Comparison of ENCODE assay signal across 9 mouse cellular contexts in genomic region chr11:11113576-11114233, GRCm38 (mm10). TPM values are rescaled to one million over a fixed set of nuclear protein-coding genes. Genes with fewer than 3 reads are reported as not detected.
DNase-seq lines count a peak whose midpoint lies in the region; ATAC-seq and TF ChIP-seq lines count a peak whose summit lies in the region.
"Had no signal": no experiment of that assay in that cellular context is flagged by ENCODE, and none has a peak within 500 bp of the region (broad histone marks: within the 10 kb centered on the region; RNA-seq: fewer than 3 reads in every experiment).

Vwc2 (plus strand) TSS chr11:11114223.

- H3K27ac ChIP-seq in gastrocnemius, adult 2 months = no peak within 1 kb of the TSS
- H3K27ac ChIP-seq in ES-Bruce4 (ENCODE audit: insufficient read depth, low read length) = no peak within 1 kb of the TSS
- no peak within 1 kb of the TSS for H3K27ac ChIP-seq in forebrain, embryonic 15.5 days (replicated peaks)
- no peak within 1 kb of the TSS for H3K27ac ChIP-seq in neural tube, embryonic 13.5 days (replicated peaks)

- DNase-seq in gastrocnemius, adult 2 months = peak; percentile 25
- DNase-seq in gastrocnemius, postnatal 25 days = no peak
- peak; percentile 38 to 49 for DNase-seq in layer of hippocampus, postnatal 36 days
- DNase-seq in spleen, postnatal 10 days (ENCODE audit: low spot score in 2 of 2) = no peak
- DNase-seq in adrenal gland, postnatal 4 days (ENCODE audit: low spot score in 2 of 2) = no peak

- under 1% methylated on average over 28 of the region's 28 CpGs for WGBS in forebrain, embryonic 15.5 days
- under 1% methylated on average over 28 of the region's 28 CpGs for WGBS in neural tube, embryonic 13.5 days

- peak within 1 kb of the TSS; percentile 89 for H3K4me2 ChIP-seq in forebrain, embryonic 15.5 days (replicated peaks)
- H3K4me2 ChIP-seq in neural tube, embryonic 13.5 days = peak within 1 kb of the TSS; percentile 96

- no peak for TF ChIP-seq POLR2A in ES-Bruce4 (IDR thresholded peaks at IDR 0.05; ENCODE audit: insufficient read depth, low read length)

- H3K9ac ChIP-seq in ES-Bruce4 (ENCODE audit: low read depth, poor library complexity, severe bottlenecking) = peak within 1 kb of the TSS; percentile 2; the same call in 1 of the 2 replicates
- peak within 1 kb of the TSS; percentile 54 for H3K9ac ChIP-seq in forebrain, embryonic 15.5 days (replicated peaks)
- H3K9ac ChIP-seq in neural tube, embryonic 13.5 days = peak within 1 kb of the TSS; percentile 72

- H3K4me1 ChIP-seq in ES-Bruce4 (ENCODE audit: control insufficient read depth, insufficient read depth, low read length) = no peaks in the 10 kb centered on the region
- peaks cover 35% of the 10 kb centered on the region for H3K4me1 ChIP-seq in forebrain, embryonic 15.5 days
- H3K4me1 ChIP-seq in neural tube, embryonic 13.5 days (replicated peaks) = peaks cover 35% of the 10 kb centered on the region

- intact Hi-C loops in gastrocnemius, adult 2 months (cut with DNase I) = no loop called here

- no peaks in the 10 kb centered on the region for H3K36me3 ChIP-seq in ES-Bruce4 (ENCODE audit: control insufficient read depth, insufficient read depth, low read length, poor library complexity, severe bottlenecking)
- no peaks in the 10 kb centered on the region for H3K36me3 ChIP-seq in forebrain, embryonic 15.5 days
- no peaks in the 10 kb centered on the region for H3K36me3 ChIP-seq in neural tube, embryonic 13.5 days

- peaks cover 36% of the 10 kb centered on the region for H3K27me3 ChIP-seq in ES-Bruce4 (ENCODE audit: control insufficient read depth, insufficient read depth, low read length, poor library complexity, severe bottlenecking)
- H3K27me3 ChIP-seq in forebrain, embryonic 15.5 days = peaks cover 64% of the 10 kb centered on the region
- H3K27me3 ChIP-seq in neural tube, embryonic 13.5 days = peaks cover 72% of the 10 kb centered on the region

- TF ChIP-seq CTCF in gastrocnemius, adult 2 months (IDR thresholded peaks at IDR 0.05) = no peak
- no peak for TF ChIP-seq CTCF in ES-Bruce4 (IDR thresholded peaks at IDR 0.05; ENCODE audit: low read depth, low read length)

- peak; percentile 79 for ATAC-seq in forebrain, embryonic 15.5 days (replicated peaks)
- peak; percentile 51 for ATAC-seq in neural tube, embryonic 13.5 days (ENCODE audit: low read depth)

- peak within 1 kb of the TSS; percentile 50 for H3K4me3 ChIP-seq in gastrocnemius, adult 2 months
- H3K4me3 ChIP-seq in ES-Bruce4 (ENCODE audit: low read depth, low read length) = peak within 1 kb of the TSS; percentile 53
- H3K4me3 ChIP-seq in forebrain, embryonic 15.5 days = peak within 1 kb of the TSS; percentile 54
- H3K4me3 ChIP-seq in neural tube, embryonic 13.5 days = peak within 1 kb of the TSS; percentile 59
- H3K4me3 ChIP-seq: erythroblast, embryonic 14.5 days had no signal

- H3K9me3 ChIP-seq in ES-Bruce4 (replicated peaks; ENCODE audit: control insufficient read depth, insufficient read depth, low read length, poor library complexity, severe bottlenecking) = peaks cover 7% of the 10 kb centered on the region
- no peaks in the 10 kb centered on the region for H3K9me3 ChIP-seq in forebrain, embryonic 15.5 days
- no peaks in the 10 kb centered on the region for H3K9me3 ChIP-seq in neural tube, embryonic 13.5 days

- TF ChIP-seq EP300 in ES-Bruce4 (IDR thresholded peaks at IDR 0.05; ENCODE audit: insufficient read depth, low read depth, low read length) = no peak

RNA-seq across cellular contexts. Expression of gene Vwc2, which starts in this region (rescaled TPM):
- total RNA-seq in gastrocnemius, adult 2 months (2021) = under 1 TPM in 1 of 2 experiments, not detected in 1; 0.08 TPM
- total RNA-seq in gastrocnemius, postnatal 25 days (2021) = under 1 TPM in 1 of 2 experiments, not detected in 1; 0.28 TPM
- not detected in 2 replicates for polyA plus RNA-seq in ES-Bruce4 (2011; ENCODE audit: insufficient read depth, insufficient read length, low read depth, missing spikeins)
- polyA plus RNA-seq in forebrain, embryonic 15.5 days (2015; fragmentation: Nextera tagmentation; extraction: Ambion mirVana) = 3.7 and 5.0 TPM in 2 replicates
- 1 to 10 TPM; 5.0 to 6.0 TPM for total RNA-seq in layer of hippocampus, postnatal 36 days (2021)
- polyA plus RNA-seq in neural tube, embryonic 13.5 days (2015; fragmentation: Nextera tagmentation; extraction: Ambion mirVana) = 4.2 and 5.3 TPM in 2 replicates
- total RNA-seq in adrenal gland, postnatal 4 days (2021) = under 1 TPM; 0.45 to 0.56 TPM
- polyA plus RNA-seq: erythroblast, embryonic 14.5 days had no signal

Comparison
In these comparisons a context has a peak if more than half of its experiments do, and no peak if none do; other contexts are left out.
1. Peak in DNase-seq and H3K4me3 ChIP-seq in gastrocnemius, adult 2 months; RNA of the gene not detected or under 1 TPM.
2. DNase-seq: peak in layer of hippocampus, postnatal 36 days (2 of 2); none in gastrocnemius, postnatal 25 days (single experiment), spleen, postnatal 10 days (0 of 2) and adrenal gland, postnatal 4 days (0 of 2).
3. H3K9ac ChIP-seq: peak in every context shown above with its lines; median percentile 72 in neural tube, embryonic 13.5 days; 54 in forebrain, embryonic 15.5 days; 2 in ES-Bruce4.
4. Peak in every context shown above with its lines, with median percentiles within 50 percentile points of each other: H3K4me3 ChIP-seq.